Mouse (Mus musculus) embryonic fibroblast, embryonic 13.5 days (primary cell): ENCODE data around the gene Mtif3.

Source experiments
- CTCF ChIP-seq: IDR thresholded peaks from 2 replicates; pipeline ENCODE4 v1.5.1; 2011; ENCODE audit warnings: mild to moderate bottlenecking, control low read depth, low read length, moderate library complexity, borderline replicate concordance; ENCODE audit not compliant: insufficient read depth
- POLR2A ChIP-seq: IDR thresholded peaks from 2 replicates; pipeline ENCODE4 v1.6.1; 2011; ENCODE audit warnings: low read depth, mild to moderate bottlenecking, control low read depth, low read length, moderate library complexity

GRCm38 (mm10) chr5:146998802-146999201, 35.2 kb upstream of the Mtif3 start:
- TF ChIP-seq CTCF, result no peak
- no peak for TF ChIP-seq POLR2A
